Mouse (Mus musculus): Measurements from ENCODE around the gene Rtl3.

The Rtl3 gene

DNA sequence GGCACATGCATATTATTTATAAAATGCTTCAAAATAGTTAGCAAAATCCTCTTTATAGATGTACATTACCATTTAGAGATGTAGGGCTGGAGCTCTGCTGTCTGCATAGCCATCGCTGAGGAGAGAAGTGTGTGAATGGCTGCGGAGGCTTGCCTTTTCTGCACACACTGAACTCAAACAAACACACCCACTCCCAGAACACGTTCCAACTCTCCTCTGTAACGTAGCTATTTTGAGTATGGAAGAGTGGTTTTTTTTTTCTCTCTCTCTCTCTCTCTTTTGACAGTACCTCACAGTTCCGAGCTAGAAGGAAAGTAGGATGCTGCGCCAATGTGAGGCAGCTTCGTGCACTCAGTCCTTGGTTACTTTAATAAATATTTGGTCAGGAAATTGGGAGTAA, at the start of gene Rtl3:
TSS of gene Rtl3 (minus strand) at position 236 of the 400 bp plus-strand sequence.
- in situ Hi-C loops (cut with MboI; ENCODE audit: unreplicated experiment in 2 of 2), result no loop called here

DNA sequence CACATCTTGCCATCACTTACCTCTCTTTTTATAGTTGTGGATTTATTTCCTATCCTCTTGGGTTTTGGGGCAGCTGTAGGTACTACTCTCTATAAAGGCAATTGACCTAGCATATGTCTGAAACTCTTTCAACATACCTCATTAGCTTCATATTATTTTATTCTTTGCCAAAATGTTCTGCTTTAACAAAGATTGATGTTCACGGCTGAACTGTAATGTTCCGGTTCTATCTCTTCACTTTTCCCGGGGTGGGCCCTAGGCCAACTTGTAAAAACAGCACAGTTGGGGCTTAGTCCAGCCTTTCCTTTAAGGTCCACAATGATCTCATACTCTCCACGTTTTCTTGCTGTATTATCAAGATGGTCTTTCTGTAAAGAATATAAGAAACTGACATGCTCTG, 31.9 kb upstream of the Rtl3 start:
- in situ Hi-C loops (cut with MboI; ENCODE audit: unreplicated experiment in 2 of 2), result no loop called here

DNA sequence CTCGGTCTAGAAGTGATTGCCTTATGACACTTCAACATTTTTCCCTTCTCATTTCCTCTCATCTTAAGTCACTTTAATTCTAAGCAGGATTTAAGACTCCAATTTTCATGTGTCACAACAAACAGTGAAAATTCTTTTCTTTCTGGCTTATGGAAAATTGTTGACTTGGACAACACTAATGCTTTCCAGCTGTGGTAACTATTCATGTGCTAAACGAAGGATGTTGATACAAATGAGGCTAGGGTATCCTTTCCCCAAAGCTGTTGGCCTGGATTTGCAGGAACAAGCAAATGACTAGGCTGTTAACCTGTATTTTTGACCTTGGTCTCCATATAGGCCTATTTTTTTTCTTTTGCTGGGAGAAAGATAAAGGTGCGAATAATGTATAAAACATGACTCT, 31.4 kb upstream of the Rtl3 start:
- in situ Hi-C loops (cut with MboI; ENCODE audit: unreplicated experiment in 2 of 2), result no loop called here

DNA sequence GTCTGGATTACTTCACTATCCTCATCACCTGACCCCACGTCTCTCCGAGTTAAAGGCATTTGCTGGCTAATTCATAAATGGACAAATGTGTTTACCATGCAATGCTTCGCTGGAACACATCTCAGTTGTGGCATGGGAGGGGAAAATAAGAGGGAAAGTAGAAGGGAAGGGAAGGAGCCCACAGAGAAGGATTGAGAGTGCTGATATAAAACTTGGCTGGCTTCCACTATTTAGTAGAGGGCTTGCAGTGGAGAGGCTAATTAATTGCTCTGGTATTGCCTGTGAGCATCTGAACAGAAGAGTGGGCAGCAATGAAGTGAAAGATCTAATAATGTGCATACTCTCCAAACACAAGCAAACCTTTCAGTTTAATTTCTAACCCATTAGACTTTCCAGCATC, 31.0 kb upstream of the Rtl3 start:
- in situ Hi-C loops (cut with MboI; ENCODE audit: unreplicated experiment in 2 of 2), result no loop called here

DNA sequence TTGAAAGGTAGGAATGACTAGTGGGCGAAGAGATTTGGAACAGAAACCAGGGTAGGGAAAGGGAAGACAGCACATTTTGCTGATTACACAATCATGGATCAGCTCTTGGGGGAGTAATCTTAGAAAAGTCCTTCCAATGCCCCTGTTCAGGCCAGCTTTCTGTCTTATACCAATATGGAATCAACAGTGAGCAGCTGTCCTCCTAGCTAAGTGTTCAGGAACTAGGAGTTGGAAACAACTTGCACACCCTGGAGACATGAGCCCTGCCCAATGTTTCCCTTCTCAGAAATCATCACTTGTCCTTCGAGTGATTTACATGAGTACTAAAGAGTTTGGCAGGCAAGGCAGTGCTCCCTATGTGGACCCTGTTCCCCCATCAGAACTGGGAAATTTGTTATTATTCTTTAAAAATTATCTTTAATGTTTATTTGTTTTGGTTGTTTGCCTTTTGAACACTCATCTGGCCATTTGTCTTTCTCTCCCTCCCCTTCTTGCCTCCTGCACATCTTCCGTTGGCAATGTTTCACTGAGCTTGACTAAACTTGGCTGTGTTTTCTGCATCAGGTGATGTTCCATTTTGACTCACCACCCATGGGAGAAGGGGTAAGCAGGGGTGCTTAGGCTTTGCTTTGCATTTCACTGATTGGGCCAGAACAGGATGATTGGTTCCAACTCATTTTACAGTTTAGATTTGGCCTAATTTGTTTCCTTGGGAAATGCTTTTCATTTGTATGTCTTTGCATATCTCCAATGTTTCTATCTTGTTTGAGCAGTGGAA, 13.3 kb upstream of the Rtl3 start:
- in situ Hi-C loops (cut with MboI; ENCODE audit: unreplicated experiment in 2 of 2), result no loop called here

DNA sequence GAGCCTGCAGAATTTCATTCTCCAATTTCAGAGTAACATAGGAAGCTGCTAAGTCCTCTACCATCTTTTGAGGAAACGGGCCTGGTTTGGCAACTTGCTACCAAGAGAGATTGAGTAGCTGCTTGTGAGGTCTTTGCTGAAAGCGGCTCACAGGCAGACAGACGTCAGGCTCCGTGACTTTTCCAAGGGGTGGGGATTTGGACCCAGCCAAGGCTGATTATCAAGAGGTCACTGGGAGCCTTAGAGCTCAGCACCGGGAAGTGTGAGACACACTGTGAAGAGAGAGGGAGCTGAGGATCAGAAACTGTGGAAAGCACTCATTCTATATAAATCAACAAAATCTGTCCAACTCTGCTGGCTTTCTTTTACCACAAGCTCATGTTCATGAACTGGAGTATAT, 853 bp downstream of the Rtl3 start:
- in situ Hi-C loops (cut with MboI; ENCODE audit: unreplicated experiment in 2 of 2), result no loop called here

DNA sequence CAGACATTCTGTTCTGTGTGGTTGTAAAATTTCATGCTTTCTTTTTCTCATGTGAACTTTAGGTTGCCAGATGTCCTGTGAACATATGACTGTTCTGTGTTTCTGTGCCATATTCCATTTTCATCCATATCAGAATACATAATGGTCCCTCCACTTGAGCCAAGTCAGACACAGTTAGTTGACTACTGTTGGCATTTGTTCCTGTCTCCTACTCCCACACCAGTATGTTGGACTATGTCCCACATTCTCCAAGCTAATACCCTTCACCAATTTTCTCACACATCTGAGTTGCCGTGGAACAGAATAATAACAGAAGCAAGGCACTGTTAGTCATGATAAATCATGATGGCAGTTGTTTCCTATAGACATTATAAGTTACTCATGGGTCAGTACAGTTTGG, 9.9 kb downstream of the Rtl3 start:
- in situ Hi-C loops (cut with MboI; ENCODE audit: unreplicated experiment in 2 of 2), result no loop called here

DNA sequence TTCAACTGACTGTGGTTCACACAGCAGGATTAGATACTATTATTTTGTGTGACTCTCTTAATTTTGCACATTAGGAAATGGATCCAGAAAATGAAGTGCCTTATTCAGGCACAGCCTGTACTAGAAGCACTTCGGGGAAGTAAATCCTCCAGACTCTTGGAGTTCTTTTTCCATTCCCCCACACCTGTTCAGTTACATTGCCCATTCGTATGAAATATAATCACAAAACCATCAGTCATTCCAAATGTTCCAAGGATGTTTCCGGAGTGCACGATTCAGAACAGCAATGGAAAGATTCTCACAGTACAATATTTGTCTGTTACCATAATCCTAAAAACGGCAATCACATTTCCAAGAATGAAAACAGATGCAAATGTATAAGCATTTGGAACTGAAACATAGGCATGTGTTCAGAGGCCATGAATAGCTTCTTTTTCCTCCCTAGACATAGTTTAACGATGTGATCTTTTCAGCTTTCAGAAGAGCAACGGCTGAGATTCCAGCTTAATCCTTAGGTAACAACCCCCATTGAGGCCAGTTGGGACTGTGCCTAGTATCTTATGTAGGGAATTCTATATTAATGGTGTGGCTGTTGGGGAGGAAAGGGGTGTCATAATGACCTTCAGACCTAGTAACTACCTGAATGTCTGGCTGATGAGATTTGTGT, 30.8 kb downstream of the Rtl3 start:
- in situ Hi-C loops (cut with MboI; ENCODE audit: unreplicated experiment in 2 of 2), result no loop called here

DNA sequence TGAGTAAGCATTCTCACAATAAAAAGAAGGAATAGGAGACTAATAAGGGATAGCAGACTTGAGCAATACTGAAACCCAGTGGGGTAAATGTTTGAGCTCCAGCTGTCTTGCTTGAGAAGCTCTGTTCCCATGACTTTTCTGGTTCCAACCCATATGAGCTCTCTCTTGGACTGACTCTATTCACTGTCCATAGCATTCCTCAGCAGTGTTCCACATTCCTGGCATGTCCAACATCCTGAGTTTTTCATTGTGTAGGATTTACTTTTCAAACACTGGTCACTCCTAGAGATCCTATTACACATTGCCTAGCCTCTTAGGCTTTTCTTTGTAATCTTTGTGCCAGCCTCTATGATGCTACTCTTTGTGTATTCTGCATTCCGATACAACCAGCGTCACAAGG, 36.1 kb downstream of the Rtl3 start:
- in situ Hi-C loops (cut with MboI; ENCODE audit: unreplicated experiment in 2 of 2), result no loop called here

DNA sequence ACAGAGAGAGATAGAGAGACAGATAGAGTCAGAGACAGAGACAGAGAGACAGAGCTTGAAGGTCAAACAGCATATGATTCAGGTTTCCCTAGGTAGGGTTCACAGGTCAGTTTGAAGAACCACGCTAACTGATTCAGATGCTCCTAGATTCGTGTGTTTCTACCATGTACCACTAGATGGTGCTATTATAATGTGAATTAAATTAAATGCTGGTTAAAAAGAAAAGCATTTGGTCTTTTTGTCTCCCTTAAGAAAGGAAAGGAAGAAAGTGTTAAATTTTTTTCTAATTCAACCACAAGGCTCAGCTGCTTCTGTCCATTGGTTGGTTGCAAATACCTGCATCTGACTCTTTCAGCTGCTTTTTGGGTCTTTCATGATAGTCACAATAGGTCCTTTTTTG, 45.8 kb downstream of the Rtl3 start:
- in situ Hi-C loops (cut with MboI; ENCODE audit: unreplicated experiment in 2 of 2), result loop anchor here (5.0 to 10.0 kb wide), 7 partner anchors 218 to 680 kb away; no protein-coding TSS in a partner anchor
